Mouse (Mus musculus): Measurements from ENCODE around the gene Gphb5. TPM values are rescaled to one million over a fixed set of nuclear protein-coding genes. Genes with fewer than 3 reads are reported as not detected.

The Gphb5 gene
- total RNA-seq, 2 experiments from 2014 or later = not detected

Other genes with a start within 250 kb of the Gphb5 start
- gene Kcnh5, start 239.4 kb downstream of the Gphb5 start, total RNA-seq (2021) = not detected
- 10 to 100 TPM; 13.2 to 17.6 TPM for gene Rhoj, start 108.5 kb downstream of the Gphb5 start, total RNA-seq (2021)
- 10 to 100 TPM; 25.7 to 29.8 TPM for gene Ppp2r5e, start 179.5 kb upstream of the Gphb5 start, total RNA-seq (2021)